Mouse (Mus musculus): Measurements from ENCODE around the gene Nlrc3. TPM values are rescaled to one million over a fixed set of nuclear protein-coding genes. Genes with fewer than 3 reads are reported as not detected.

Nlrc3 gene
- total RNA-seq, 2 experiments from 2014 or later = 0.45 to 0.84 TPM

GRCm38 (mm10) chr16:3934091-3934490, 42.3 kb downstream of the Nlrc3 start:
- no peak for ATAC-seq (replicated peaks; ENCODE audit: low FRiP score, poor library complexity, severe bottlenecking)

GRCm38 (mm10) chr16:3933536-3933935, 42.9 kb downstream of the Nlrc3 start:
- ATAC-seq (replicated peaks; ENCODE audit: low FRiP score, poor library complexity, severe bottlenecking) = no peak

- ATAC-seq (replicated peaks; ENCODE audit: low FRiP score, poor library complexity, severe bottlenecking) = no peak
Measured at GRCm38 (mm10) chr16:3929151-3929550, 47.3 kb downstream of the Nlrc3 start.

GRCm38 (mm10) chr16:3928582-3928981, 47.9 kb downstream of the Nlrc3 start:
- ATAC-seq (replicated peaks; ENCODE audit: low FRiP score, poor library complexity, severe bottlenecking) = no peak

DNA sequence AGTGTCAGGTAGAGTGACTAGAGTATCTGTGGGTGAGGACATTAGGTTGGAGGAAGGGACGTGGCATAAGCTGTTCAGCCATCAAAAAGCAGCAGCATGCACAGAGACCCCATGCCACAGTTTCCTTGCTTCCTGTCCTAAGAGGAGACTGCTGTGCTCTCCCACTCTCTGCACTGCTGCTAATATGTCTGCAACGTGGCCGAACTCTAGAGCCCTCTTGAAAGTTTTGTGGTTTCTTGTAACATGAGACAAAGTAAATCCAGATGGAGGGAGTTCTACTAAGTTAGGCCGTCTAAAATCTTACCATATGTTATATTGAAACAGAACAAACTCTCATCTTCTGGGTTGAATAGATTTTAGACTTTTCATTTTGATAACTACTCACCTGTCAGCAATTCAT, 52.5 kb downstream of the Nlrc3 start:
- no peak for ATAC-seq (replicated peaks; ENCODE audit: low FRiP score, poor library complexity, severe bottlenecking)

DNA sequence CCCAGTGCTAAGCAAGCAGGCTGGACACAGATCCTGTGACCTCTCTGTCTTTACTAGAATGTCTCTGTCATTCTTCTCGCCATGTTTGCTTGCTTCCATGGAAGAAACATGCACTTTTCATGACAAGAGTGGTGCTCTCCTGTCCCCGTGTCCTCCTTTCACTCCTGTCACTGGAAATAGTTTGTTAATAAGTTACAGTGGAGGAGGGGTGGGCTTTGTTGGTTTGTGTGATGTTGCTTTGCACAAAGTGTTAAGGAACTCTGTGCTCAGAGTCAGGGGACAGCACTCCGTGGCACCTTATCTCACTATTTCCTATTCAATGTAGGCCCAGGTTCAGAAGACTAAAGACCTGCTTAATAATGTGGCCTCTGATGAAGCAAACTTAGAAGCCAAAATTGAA, 52.9 kb downstream of the Nlrc3 start:
- ATAC-seq (replicated peaks; ENCODE audit: low FRiP score, poor library complexity, severe bottlenecking) = no peak

GRCm38 (mm10) chr16:3920756-3921155, 55.7 kb downstream of the Nlrc3 start:
- no peak for ATAC-seq (replicated peaks; ENCODE audit: low FRiP score, poor library complexity, severe bottlenecking)

- ATAC-seq (replicated peaks; ENCODE audit: low FRiP score, poor library complexity, severe bottlenecking) = no peak
Measured at GRCm38 (mm10) chr16:3909118-3909517, 67.3 kb downstream of the Nlrc3 start.

- peak; percentile 95 for ATAC-seq (replicated peaks; ENCODE audit: low FRiP score, poor library complexity, severe bottlenecking)
Measured at GRCm38 (mm10) chr16:3908537-3909111, 67.8 kb downstream of the Nlrc3 start, which contains the start of the genes 1700037C18Rik and Cluap1. Gene 1700037C18Rik, minus strand, starts transcription at chr16:3908689. Gene Cluap1, plus strand, starts transcription at chr16:3908801.

DNA sequence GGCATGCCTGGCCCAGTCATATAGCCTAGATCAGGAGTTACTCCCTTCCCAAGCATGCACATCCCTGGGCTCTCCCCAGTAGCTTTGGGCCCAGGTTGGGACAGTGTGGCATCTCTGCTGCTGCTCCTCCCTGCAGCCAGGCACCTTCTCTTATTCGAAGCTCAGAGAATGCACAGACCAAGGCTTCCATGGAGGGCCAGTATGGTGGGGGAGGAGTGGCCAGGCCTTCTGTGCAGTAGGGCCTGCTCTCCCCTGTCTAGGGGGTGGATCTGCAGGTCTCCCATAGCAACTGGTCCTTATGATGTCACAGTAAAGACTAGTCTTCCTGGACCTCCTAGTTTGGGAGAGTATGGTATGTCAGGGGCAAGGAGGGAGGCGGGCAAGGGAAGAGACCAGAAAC, 69.0 kb downstream of the Nlrc3 start:
- ATAC-seq (replicated peaks; ENCODE audit: low FRiP score, poor library complexity, severe bottlenecking) = no peak

DNA sequence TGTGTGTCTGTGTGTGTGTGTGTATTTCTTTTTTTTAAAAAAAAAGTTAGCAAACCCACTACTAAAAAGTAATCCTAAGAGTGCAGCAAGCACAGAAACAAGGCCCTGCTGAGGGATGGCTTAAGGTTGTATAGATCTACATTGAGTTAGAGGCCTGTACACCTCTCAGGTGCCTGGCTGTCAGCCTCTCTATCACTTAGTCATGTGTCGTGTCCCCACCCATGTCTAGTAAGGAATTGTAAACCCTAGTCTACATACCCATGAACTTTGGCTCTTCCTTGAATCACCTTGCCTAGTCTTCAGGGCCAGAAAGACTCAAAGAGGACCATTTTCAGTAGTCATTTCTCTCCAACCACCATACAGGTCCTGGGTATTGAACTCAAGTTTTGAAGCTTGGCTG, 79.9 kb downstream of the Nlrc3 start:
- no peak for ATAC-seq (replicated peaks; ENCODE audit: low FRiP score, poor library complexity, severe bottlenecking)

DNA sequence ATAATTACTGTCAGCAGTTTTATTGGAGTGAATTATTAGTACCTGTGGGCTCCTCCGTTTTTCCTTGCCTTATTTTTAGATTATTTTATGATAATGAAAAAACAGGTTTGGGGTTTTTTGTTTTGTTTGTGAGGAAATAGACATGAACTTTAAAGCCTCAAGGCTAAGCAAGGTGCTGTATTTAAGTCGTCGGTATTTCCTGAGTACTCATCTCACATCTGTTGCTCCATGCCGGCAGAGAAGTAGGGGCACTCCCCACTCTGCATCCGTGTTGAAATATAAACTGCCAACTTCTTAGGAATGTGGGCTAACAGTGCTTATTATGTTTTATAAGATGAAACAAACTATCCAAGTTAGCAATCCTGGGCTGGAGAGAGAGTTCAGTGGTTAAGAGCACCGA, 80.4 kb downstream of the Nlrc3 start:
- no peak for ATAC-seq (replicated peaks; ENCODE audit: low FRiP score, poor library complexity, severe bottlenecking)

DNA sequence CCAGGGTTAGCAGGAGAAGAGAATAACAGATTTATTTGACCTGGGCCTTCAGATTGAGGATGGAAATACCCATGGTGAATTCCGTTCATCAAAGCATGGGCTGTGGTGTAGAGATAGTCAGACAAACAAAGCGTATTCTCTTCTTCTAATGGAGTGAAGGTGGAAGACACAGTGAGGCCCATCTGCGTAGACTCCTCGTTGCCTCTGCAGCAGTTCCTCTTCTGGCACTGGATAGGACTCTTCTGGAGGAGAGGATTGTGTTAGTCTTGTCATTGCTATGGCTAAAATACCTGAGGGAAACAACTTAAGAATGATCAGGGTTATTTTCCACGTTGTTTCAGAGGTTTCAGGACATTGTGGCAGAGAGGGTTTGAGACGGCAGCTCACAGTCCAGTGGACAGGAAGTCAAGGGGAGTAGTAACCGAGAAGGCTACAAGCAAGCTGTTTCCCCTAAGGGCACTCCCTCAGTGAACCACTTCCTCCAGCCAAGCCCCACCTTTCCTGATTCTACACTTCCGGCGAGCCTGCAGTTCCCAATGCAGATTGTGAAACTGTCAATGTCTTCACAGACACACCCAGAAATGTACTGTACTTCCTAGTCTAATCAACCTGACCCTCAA, 81.1 kb downstream of the Nlrc3 start:
- ATAC-seq (replicated peaks; ENCODE audit: low FRiP score, poor library complexity, severe bottlenecking) = peak; percentile 37; the same call in 1 of the 2 replicates

Other genes with a start within 250 kb of the Nlrc3 start
- gene Zfp263, start 232.5 kb downstream of the Nlrc3 start, total RNA-seq (2015; ENCODE audit: low replicate concordance) = 7.1 and 11.9 TPM in 2 replicates
- gene Zfp263, start 232.5 kb downstream of the Nlrc3 start, total RNA-seq (2017; ENCODE audit: low replicate concordance) = 5.9 and 17.5 TPM in 2 replicates
- not detected in 2 replicates for gene Olfr15, start 145.8 kb downstream of the Nlrc3 start, total RNA-seq (2015; ENCODE audit: low replicate concordance)
- gene Olfr15, start 145.8 kb downstream of the Nlrc3 start, total RNA-seq (2017; ENCODE audit: low replicate concordance) = not detected in 2 replicates
- 0.72 TPM in 1 of 2 replicates, not detected in the other for gene Zfp174, start 129.4 kb downstream of the Nlrc3 start, total RNA-seq (2015; ENCODE audit: low replicate concordance)
- 0.38 TPM in 1 of 2 replicates, not detected in the other for gene Zfp174, start 129.4 kb downstream of the Nlrc3 start, total RNA-seq (2017; ENCODE audit: low replicate concordance)
- gene Naa60, start 104.3 kb downstream of the Nlrc3 start, total RNA-seq (2015; ENCODE audit: low replicate concordance) = 30.6 and 47.4 TPM in 2 replicates
- 17.6 and 25.1 TPM in 2 replicates for gene Naa60, start 104.3 kb downstream of the Nlrc3 start, total RNA-seq (2017; ENCODE audit: low replicate concordance)
- 4.6 and 9.4 TPM in 2 replicates for gene Zfp597, start 92.1 kb downstream of the Nlrc3 start, total RNA-seq (2015; ENCODE audit: low replicate concordance)
- gene Zfp597, start 92.1 kb downstream of the Nlrc3 start, total RNA-seq (2017; ENCODE audit: low replicate concordance) = 7.9 and 10.8 TPM in 2 replicates
- gene Gm20695, start 92.0 kb downstream of the Nlrc3 start, total RNA-seq (2015; ENCODE audit: low replicate concordance) = 4.3 TPM in 1 of 2 replicates, not detected in the other
- gene Gm20695, start 92.0 kb downstream of the Nlrc3 start, total RNA-seq (2017; ENCODE audit: low replicate concordance) = not detected in 2 replicates
- not detected in 2 replicates for gene 1700037C18Rik, start 67.9 kb downstream of the Nlrc3 start, total RNA-seq (2015; ENCODE audit: low replicate concordance)
- 0.64 TPM in 1 of 2 replicates, not detected in the other for gene 1700037C18Rik, start 67.9 kb downstream of the Nlrc3 start, total RNA-seq (2017; ENCODE audit: low replicate concordance)
- 10.1 and 16.9 TPM in 2 replicates for gene Cluap1, start 67.8 kb downstream of the Nlrc3 start, total RNA-seq (2015; ENCODE audit: low replicate concordance)
- 7.4 and 8.8 TPM in 2 replicates for gene Cluap1, start 67.8 kb downstream of the Nlrc3 start, total RNA-seq (2017; ENCODE audit: low replicate concordance)
- 42.5 and 48.2 TPM in 2 replicates for gene Slx4, start 27.1 kb upstream of the Nlrc3 start, total RNA-seq (2015; ENCODE audit: low replicate concordance)
- 50.1 and 64.4 TPM in 2 replicates for gene Slx4, start 27.1 kb upstream of the Nlrc3 start, total RNA-seq (2017; ENCODE audit: low replicate concordance)
- gene Dnase1, start 60.3 kb upstream of the Nlrc3 start, total RNA-seq (2015; ENCODE audit: low replicate concordance) = not detected in 2 replicates
- not detected in 2 replicates for gene Dnase1, start 60.3 kb upstream of the Nlrc3 start, total RNA-seq (2017; ENCODE audit: low replicate concordance)
- gene Trap1, start 101.2 kb upstream of the Nlrc3 start, total RNA-seq (2015; ENCODE audit: low replicate concordance) = 16.8 and 17.7 TPM in 2 replicates
- 17.7 and 24.6 TPM in 2 replicates for gene Trap1, start 101.2 kb upstream of the Nlrc3 start, total RNA-seq (2017; ENCODE audit: low replicate concordance)
- gene Crebbp, start 237.4 kb upstream of the Nlrc3 start, total RNA-seq (2015; ENCODE audit: low replicate concordance) = 51.1 and 51.2 TPM in 2 replicates
- 51.4 and 115 TPM in 2 replicates for gene Crebbp, start 237.4 kb upstream of the Nlrc3 start, total RNA-seq (2017; ENCODE audit: low replicate concordance)

Measured in erythroid progenitor cell, adult 5-6 weeks (primary cell).